Mouse (Mus musculus): ENCODE data around the gene Pus10.

GRCm38 (mm10) chr11:23695847-23696246 lies 30.4 kb downstream of the Pus10 start:
- TF ChIP-seq POLR2A (IDR thresholded peaks at IDR 0.05; ENCODE audit: insufficient read length, low read depth), result no peak
- TF ChIP-seq E2F4 (IDR thresholded peaks at IDR 0.05; ENCODE audit: insufficient read depth), result no peak
- TF ChIP-seq USF1 (IDR thresholded peaks at IDR 0.05; ENCODE audit: low read depth), result no peak
- no peak for TF ChIP-seq MYOG (IDR thresholded peaks at IDR 0.05; ENCODE audit: control insufficient read depth in 1 of 3, insufficient read depth in 1 of 3, insufficient read length in 2 of 3, low read depth in 2 of 3)
- no peak for TF ChIP-seq POLR2AphosphoS2 (IDR thresholded peaks at IDR 0.05; ENCODE audit: insufficient read length, low read depth)
- TF ChIP-seq REST (IDR thresholded peaks at IDR 0.05; ENCODE audit: insufficient read depth, insufficient read length), result no peak
- TF ChIP-seq CEBPB (IDR thresholded peaks at IDR 0.05; ENCODE audit: insufficient read depth, poor library complexity, severe bottlenecking), result no peak
- TF ChIP-seq SRF (IDR thresholded peaks at IDR 0.05; ENCODE audit: control insufficient read depth, insufficient read length, low read depth), result no peak
- no peak for TF ChIP-seq TCF3 (IDR thresholded peaks at IDR 0.05; ENCODE audit: insufficient read length, low read depth)
- TF ChIP-seq MYOD1 (IDR thresholded peaks at IDR 0.05; ENCODE audit: control insufficient read depth in 1 of 3, insufficient read length in 2 of 3, low read depth in 2 of 3), result no peak
- no peak for TF ChIP-seq MAX (IDR thresholded peaks at IDR 0.05; ENCODE audit: low read depth)
- TF ChIP-seq TCF12 (IDR thresholded peaks at IDR 0.05; ENCODE audit: insufficient read depth, poor library complexity, severe bottlenecking), result no peak

All from myocyte (in vitro differentiated cells).